Mouse (Mus musculus) liver, embryonic 14.5 days (tissue): ENCODE data around the gene Inha. TPM values are rescaled to one million over a fixed set of nuclear protein-coding genes. Genes with fewer than 3 reads are reported as not detected.

Experiments
- ATAC-seq: fragments of 200-750 bp; cut with Nextera tagmentation; 2 replicates; pipeline ENCODE4 v1.8.0; 2017; ENCODE audit warnings: moderate number of reproducible peaks, mild to moderate bottlenecking, moderate library complexity; ENCODE audit not compliant: insufficient read depth
- DNase-seq, 3 experiments: peaks; one replicate each; pipeline ENCODE4 v3.0.0-alpha.2; 2012 to 2013; ENCODE audit warnings: low read depth in 3 of 3, low spot score in 3 of 3
- H3K27ac ChIP-seq: fragments of 300-500 bp; sonication (generic); 2 replicates; pipeline ENCODE4 v1.5.1; 2014; ENCODE audit warnings: moderate library complexity, mild to moderate bottlenecking, control low read depth, inconsistent platforms
- H3K27me3 ChIP-seq: fragments of 300-500 bp; sonication (generic); 2 replicates; pipeline ENCODE4 v1.6.1; 2014; ENCODE audit warnings: mild to moderate bottlenecking, low read length, moderate library complexity; ENCODE audit not compliant: control insufficient read depth, insufficient read depth
- H3K36me3 ChIP-seq: fragments of 300-500 bp; sonication (generic); replicated peaks from 2 replicates; pipeline ENCODE4 v1.6.1; 2014; ENCODE audit warnings: low read depth; ENCODE audit not compliant: control insufficient read depth, insufficient read depth
- H3K4me1 ChIP-seq, 2 experiments: fragments of 200-500 bp in 1 of 2; fragments of 300-500 bp in 1 of 2; sonication (generic) in 1 of 2; replicated peaks; 2 replicates each; pipeline ENCODE4 v1.6.1; 2012 to 2014; ENCODE audit warnings: antibody characterized with exemption in 1 of 2, inconsistent platforms in 1 of 2, low read length in 1 of 2; ENCODE audit not compliant: control insufficient read depth in 2 of 2, insufficient read depth in 2 of 2
- H3K4me2 ChIP-seq: fragments of 300-500 bp; sonication (generic); 2 replicates; pipeline ENCODE4 v1.6.1; 2014; ENCODE audit warnings: low read depth, mild to moderate bottlenecking, control low read depth, moderate library complexity
- H3K4me3 ChIP-seq, 2 experiments: fragments of 200-500 bp in 1 of 2; fragments of 300-500 bp in 1 of 2; sonication (generic) in 1 of 2; 2 replicates each; pipeline ENCODE4 v1.5.1; 2012 to 2014; ENCODE audit warnings: low read depth in 2 of 2, low read length in 2 of 2, mild to moderate bottlenecking in 2 of 2, control low read depth in 1 of 2, inconsistent platforms in 1 of 2, moderate library complexity in 1 of 2; ENCODE audit not compliant: insufficient read depth in 1 of 2
- H3K9ac ChIP-seq: fragments of 300-500 bp; sonication (generic); replicated peaks from 2 replicates; pipeline ENCODE4 v1.6.1; 2014; ENCODE audit warnings: mild to moderate bottlenecking, control low read depth, moderate library complexity
- H3K9me3 ChIP-seq: fragments of 300-500 bp; sonication (generic); 2 replicates; pipeline ENCODE4 v1.6.1; 2016; ENCODE audit warnings: low read length, mixed read lengths; ENCODE audit not compliant: control insufficient read depth
- CTCF ChIP-seq: IDR thresholded peaks from 2 replicates; pipeline ENCODE4 v1.5.1; 2016; ENCODE audit warnings: antibody characterized with exemption, low read depth, control low read depth
- EP300 ChIP-seq: IDR thresholded peaks from 2 replicates; pipeline ENCODE4 v1.6.1; 2016; ENCODE audit warnings: antibody characterized with exemption, low read depth
- WGBS: fragments of 180-500 bp; shearing (Covaris S2); extraction: QIAGEN DNeasy Blood & Tissue Kit; methylation state at CpG from one replicate; pipeline ENCODE4 v1.1.7; 2014; ENCODE audit not compliant: insufficient replicate concordance; 5-methylcytosine and 5-hydroxymethylcytosine counted together
- polyA plus RNA-seq, 2 experiments: library from polyadenylated mRNA; depleted of rRNA in 1 of 2; stranded (reverse) in 1 of 2; unstranded in 1 of 2; fragments of >200 nt; fragmentation: Nextera tagmentation in 1 of 2; extraction: Ambion mirVana in 1 of 2; gene quantifications; 2 replicates each; pipeline versions ENCODE4 v1.2.1 to v1.2.3; 2012 to 2014

Gene Inha
- polyA plus RNA-seq, 2 experiments: 0.17 to 1.3 TPM

DNA sequence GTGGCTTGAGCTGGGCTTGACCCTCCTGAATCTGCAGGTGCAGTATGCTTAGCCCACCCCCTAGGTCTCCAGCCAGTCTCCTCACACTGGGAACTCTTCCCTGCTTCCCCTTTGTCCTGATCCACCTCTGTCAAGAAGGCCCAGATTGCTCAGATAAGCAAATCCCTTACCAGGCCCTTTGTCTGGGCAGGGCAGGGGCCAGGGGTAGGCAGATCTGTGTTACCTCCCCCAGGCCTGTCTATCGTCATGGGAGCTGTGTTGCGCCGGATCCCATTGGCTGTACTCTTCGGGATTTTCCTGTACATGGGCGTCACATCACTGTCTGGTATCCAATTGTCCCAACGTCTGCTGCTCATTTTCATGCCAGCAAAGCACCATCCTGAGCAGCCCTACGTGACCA lies 50.2 kb downstream of the Inha start:
- no peak for ATAC-seq
- H3K4me1 ChIP-seq: no peaks in the 10 kb centered on the region
- WGBS: 71% methylated on average over 7 of the region's 7 CpGs
- H3K9ac ChIP-seq: no peak overlapping the region
- H3K27ac ChIP-seq: no peak overlapping the region
- TF ChIP-seq EP300 (no peak), CTCF (no peak)
- no peak for DNase-seq
- no peaks in the 10 kb centered on the region for H3K36me3 ChIP-seq
- no peaks in the 10 kb centered on the region for H3K27me3 ChIP-seq
- H3K4me3 ChIP-seq: no peak overlapping the region
- H3K9me3 ChIP-seq: no peaks in the 10 kb centered on the region
- no peak overlapping the region for H3K4me2 ChIP-seq

DNA sequence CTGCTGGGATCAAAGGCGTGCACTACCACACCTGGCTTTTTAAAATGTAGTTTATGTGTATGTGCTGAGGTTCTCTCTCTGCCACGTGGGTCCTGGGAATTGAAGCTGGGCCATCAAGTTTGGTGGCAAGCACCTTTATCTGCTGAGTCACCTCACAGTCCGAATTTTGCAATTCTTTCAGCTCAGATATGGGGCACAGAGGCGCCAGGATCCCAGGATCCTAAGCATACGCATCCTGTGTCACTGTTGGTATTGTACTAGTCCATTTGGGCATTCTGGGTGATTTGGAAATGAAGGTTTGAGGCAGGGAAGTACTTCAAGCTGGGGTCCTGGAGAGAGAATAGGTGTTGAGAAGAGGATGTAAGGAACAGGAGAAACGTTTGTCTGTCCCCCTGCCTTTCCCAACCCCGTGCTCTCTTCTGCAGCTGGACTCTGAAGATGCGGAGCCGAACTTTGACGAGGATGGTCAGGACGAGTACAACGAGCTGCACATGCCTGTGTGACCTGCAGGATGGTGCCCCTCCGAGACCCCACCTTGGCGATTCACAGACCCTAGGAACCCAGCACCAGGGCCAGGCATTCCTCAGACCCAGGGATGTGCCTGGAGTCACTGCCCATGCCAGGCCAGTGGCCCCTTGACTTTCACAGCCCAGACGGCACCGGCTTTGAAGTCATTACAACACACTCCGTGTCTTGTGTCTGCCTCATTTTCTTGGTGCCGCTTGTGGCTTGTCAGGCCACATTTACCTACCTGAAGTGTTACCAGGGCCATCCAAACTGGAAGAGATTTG lies 51.7 kb downstream of the Inha start:
- no peaks in the 10 kb centered on the region for H3K27me3 ChIP-seq
- WGBS: 63% methylated on average over 18 of the region's 18 CpGs
- no peaks in the 10 kb centered on the region for H3K4me1 ChIP-seq
- H3K4me2 ChIP-seq: no peak overlapping the region
- H3K9me3 ChIP-seq: no peaks in the 10 kb centered on the region
- H3K4me3 ChIP-seq: no peak overlapping the region
- ATAC-seq (no peak), DNase-seq (no peak)
- H3K36me3 ChIP-seq: no peaks in the 10 kb centered on the region
- H3K9ac ChIP-seq: no peak overlapping the region
- H3K27ac ChIP-seq: no peak overlapping the region
- TF ChIP-seq CTCF: no peak
- no peak for TF ChIP-seq EP300

DNA sequence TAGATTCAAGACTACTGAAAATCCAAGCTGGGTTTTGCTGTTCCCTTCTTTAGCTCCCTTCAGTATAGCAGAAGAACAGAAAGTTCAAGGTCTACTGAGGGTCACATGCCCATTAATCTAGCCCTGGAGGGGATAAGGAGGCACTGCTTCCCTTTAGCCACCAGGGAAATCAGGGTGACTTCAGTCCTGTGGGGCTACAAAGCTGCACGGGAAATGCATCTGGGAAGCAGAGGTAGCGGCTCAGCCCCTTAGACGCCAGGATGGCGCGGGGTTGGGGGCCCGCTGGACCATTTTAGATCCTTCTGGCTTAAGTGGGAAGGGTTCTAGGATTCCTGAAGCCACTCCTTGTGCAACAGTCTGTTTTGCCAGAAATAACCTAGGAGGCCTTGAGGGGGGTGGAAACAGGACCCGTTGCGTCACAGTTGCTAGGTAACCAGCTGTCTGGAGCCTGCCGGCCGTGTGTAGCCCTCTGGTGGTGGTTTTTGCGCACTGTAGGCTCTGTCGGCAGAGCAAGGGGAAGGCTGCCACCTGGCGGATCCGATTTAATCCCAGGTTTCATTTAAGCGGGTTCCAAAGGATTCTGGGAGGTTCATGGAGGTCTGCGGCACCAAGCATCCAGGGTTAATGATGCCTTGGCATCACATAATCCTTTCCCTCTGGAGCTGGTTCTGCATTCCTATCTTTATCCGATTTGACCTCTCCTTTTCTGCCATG lies 52.5 kb downstream of the Inha start:
- H3K9me3 ChIP-seq: no peaks in the 10 kb centered on the region
- DNase-seq (peak; percentile 49 to 52 (median 50)), ATAC-seq (peak; percentile 52; the same call in 1 of the 2 replicates)
- no peak overlapping the region for H3K4me3 ChIP-seq
- H3K36me3 ChIP-seq: no peaks in the 10 kb centered on the region
- H3K4me2 ChIP-seq: no peak overlapping the region
- WGBS: 14% methylated on average over 17 of the region's 17 CpGs
- H3K27ac ChIP-seq: no peak overlapping the region
- no peaks in the 10 kb centered on the region for H3K4me1 ChIP-seq
- no peak overlapping the region for H3K9ac ChIP-seq
- TF ChIP-seq EP300 (no peak), CTCF (peak; percentile 98)
- H3K27me3 ChIP-seq: no peaks in the 10 kb centered on the region

Other genes with a start within 250 kb of the Inha start
- gene Ptprn, start 242.6 kb upstream of the Inha start, polyA plus RNA-seq (2012; rRNA removed): 0.26 and 0.28 TPM in 2 replicates
- 0.08 and 0.17 TPM in 2 replicates for gene Ptprn, start 242.6 kb upstream of the Inha start, polyA plus RNA-seq (2014; fragmentation: Nextera tagmentation; extraction: Ambion mirVana)
- gene Resp18, start 228.7 kb upstream of the Inha start, polyA plus RNA-seq (2012; rRNA removed): not detected in 2 replicates
- gene Resp18, start 228.7 kb upstream of the Inha start, polyA plus RNA-seq (2014; fragmentation: Nextera tagmentation; extraction: Ambion mirVana): not detected in 2 replicates
- 35.6 and 39.3 TPM in 2 replicates for gene Dnpep, start 189.1 kb upstream of the Inha start, polyA plus RNA-seq (2012; rRNA removed)
- gene Dnpep, start 189.1 kb upstream of the Inha start, polyA plus RNA-seq (2014; fragmentation: Nextera tagmentation; extraction: Ambion mirVana): 43.4 and 48.4 TPM in 2 replicates
- gene Des, start 146.7 kb upstream of the Inha start, polyA plus RNA-seq (2012; rRNA removed): 1.1 TPM in 2 replicates
- gene Des, start 146.7 kb upstream of the Inha start, polyA plus RNA-seq (2014; fragmentation: Nextera tagmentation; extraction: Ambion mirVana): 1.4 and 2.1 TPM in 2 replicates
- 8.4 and 8.5 TPM in 2 replicates for gene Speg, start 131.8 kb upstream of the Inha start, polyA plus RNA-seq (2012; rRNA removed)
- 8.4 and 9.5 TPM in 2 replicates for gene Speg, start 131.8 kb upstream of the Inha start, polyA plus RNA-seq (2014; fragmentation: Nextera tagmentation; extraction: Ambion mirVana)
- 34.3 and 38.2 TPM in 2 replicates for gene Gmppa, start 71.1 kb upstream of the Inha start, polyA plus RNA-seq (2012; rRNA removed)
- 22.8 and 31.1 TPM in 2 replicates for gene Gmppa, start 71.1 kb upstream of the Inha start, polyA plus RNA-seq (2014; fragmentation: Nextera tagmentation; extraction: Ambion mirVana)
- 0.03 TPM in 2 replicates for gene Asic4, start 56.6 kb upstream of the Inha start, polyA plus RNA-seq (2012; rRNA removed)
- gene Asic4, start 56.6 kb upstream of the Inha start, polyA plus RNA-seq (2014; fragmentation: Nextera tagmentation; extraction: Ambion mirVana): not detected in 2 replicates
- 5.0 and 5.2 TPM in 2 replicates for gene Chpf, start 27.8 kb upstream of the Inha start, polyA plus RNA-seq (2012; rRNA removed)
- 2.8 and 3.6 TPM in 2 replicates for gene Chpf, start 27.8 kb upstream of the Inha start, polyA plus RNA-seq (2014; fragmentation: Nextera tagmentation; extraction: Ambion mirVana)
- gene Tmem198, start 27.5 kb upstream of the Inha start, polyA plus RNA-seq (2012; rRNA removed): 0.13 and 0.18 TPM in 2 replicates
- 0.09 TPM in 1 of 2 replicates, not detected in the other for gene Tmem198, start 27.5 kb upstream of the Inha start, polyA plus RNA-seq (2014; fragmentation: Nextera tagmentation; extraction: Ambion mirVana)
- gene Obsl1, start 625 bp upstream of the Inha start, polyA plus RNA-seq (2012; rRNA removed): 7.7 and 9.7 TPM in 2 replicates
- 5.3 and 6.8 TPM in 2 replicates for gene Obsl1, start 625 bp upstream of the Inha start, polyA plus RNA-seq (2014; fragmentation: Nextera tagmentation; extraction: Ambion mirVana)
- gene Stk11ip, start 14.5 kb downstream of the Inha start, polyA plus RNA-seq (2012; rRNA removed): 5.8 and 5.9 TPM in 2 replicates
- gene Stk11ip, start 14.5 kb downstream of the Inha start, polyA plus RNA-seq (2014; fragmentation: Nextera tagmentation; extraction: Ambion mirVana): 3.4 and 4.2 TPM in 2 replicates
- 1.2 and 1.4 TPM in 2 replicates for gene Slc4a3, start 39.2 kb downstream of the Inha start, polyA plus RNA-seq (2012; rRNA removed)
- gene Slc4a3, start 39.2 kb downstream of the Inha start, polyA plus RNA-seq (2014; fragmentation: Nextera tagmentation; extraction: Ambion mirVana): 0.44 and 0.77 TPM in 2 replicates